Mouse (Mus musculus) Patski (cell line): ENCODE data around the gene Vwa8. TPM values are rescaled to one million over a fixed set of nuclear protein-coding genes. Genes with fewer than 3 reads are reported as not detected.

Experiments used
- ATAC-seq: fragments of 100-300 bp; one replicate; pipeline ENCODE4 v1.8.0; 2021
- CTCF ChIA-PET: fragments of 350-600 bp; sonication (Branson Sonifier 250); formaldehyde crosslinking; loops from one replicate; lab custom pipeline; 2022; ENCODE audit warnings: inconsistent platforms; lab: Charles Lee
- POLR2A ChIA-PET: fragments of 350-600 bp; sonication (Branson Sonifier 250); formaldehyde crosslinking; loops from one replicate; lab custom pipeline; 2022; ENCODE audit warnings: antibody characterized with exemption, inconsistent platforms; lab: Charles Lee
- DNase-seq: peaks from one replicate; pipeline ENCODE4 v3.0.0-alpha.2; 2011; ENCODE audit warnings: low read depth, low spot score
- H3K27me3 ChIP-seq: fragments of 371-371 bp; one replicate; pipeline ENCODE4 v1.5.1; 2021
- CTCF ChIP-seq: fragments of 100-300 bp; IDR thresholded peaks from one replicate; pipeline ENCODE4 v1.5.1; 2021
- in situ Hi-C: fragments of 300-500 bp; cut with MboI; formaldehyde crosslinking; loops from 3 replicates; pipeline ENCODE4 v1.11.1; 2018; ENCODE audit warnings: low pct_unique_long_range_greater_than_20kb, mixed read lengths
- polyA plus RNA-seq: library from polyadenylated mRNA; unstranded; gene quantifications from one replicate; pipeline ENCODE4 v1.2.3, GENCODE M21; 2021

Vwa8 gene
- polyA plus RNA-seq, 1 experiment from 2014 or later, result 49.9 TPM

DNA sequence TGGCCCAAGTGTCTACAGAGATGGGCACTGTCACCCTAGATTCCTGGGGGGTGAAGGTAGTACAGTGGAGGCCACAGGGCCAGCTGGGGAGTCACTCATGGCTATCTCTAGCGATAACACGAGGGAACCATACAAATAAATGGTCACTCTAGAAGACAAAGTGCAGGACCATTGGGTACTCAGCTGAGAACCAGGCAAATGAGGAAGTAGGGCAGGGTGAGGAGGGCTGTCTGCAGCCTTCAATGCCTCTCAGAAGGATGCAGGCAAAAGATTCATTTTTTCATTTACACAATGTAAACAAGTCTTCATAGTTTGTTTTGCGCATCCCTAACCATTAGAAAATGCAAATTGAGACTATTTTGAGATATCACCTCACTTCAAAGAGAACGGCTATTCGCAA, 384.8 kb downstream of the Vwa8 start:
- ATAC-seq, result no peak
- H3K27me3 ChIP-seq, result no peaks in the 10 kb centered on the region
- DNase-seq, result no peak
- POLR2A ChIA-PET, result no interaction called here
- no peak for TF ChIP-seq CTCF
- CTCF ChIA-PET, result no interaction called here
- in situ Hi-C loops, result no loop called here

DNA sequence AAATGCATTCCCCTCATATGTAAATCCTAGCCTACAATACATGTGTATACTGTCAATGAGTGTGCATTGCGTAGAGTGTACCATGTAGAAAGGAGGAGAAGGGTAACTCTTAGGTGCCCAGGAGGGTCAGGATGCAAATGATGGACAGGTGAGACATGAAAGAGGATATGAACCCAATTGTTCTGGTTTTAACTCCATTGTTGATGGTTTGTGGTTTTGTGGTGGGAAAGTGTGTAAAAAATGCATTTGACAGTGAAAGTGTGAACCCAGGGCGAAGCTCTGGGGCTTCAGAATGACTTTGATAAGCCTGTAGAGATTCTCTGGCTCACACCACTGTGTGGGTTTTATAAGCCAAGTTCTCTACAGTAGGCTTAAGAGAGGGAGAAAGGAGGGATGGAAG, 385.7 kb downstream of the Vwa8 start:
- ChIA-PET CTCF (interaction anchor here (1.3 kb wide), 1 partner anchor 9 kb away, joined by 3 read pairs; no protein-coding TSS in a partner anchor), POLR2A (no interaction called here)
- ATAC-seq (no peak), DNase-seq (no peak)
- in situ Hi-C loops, result no loop called here
- no peak for TF ChIP-seq CTCF
- H3K27me3 ChIP-seq, result no peaks in the 10 kb centered on the region

DNA sequence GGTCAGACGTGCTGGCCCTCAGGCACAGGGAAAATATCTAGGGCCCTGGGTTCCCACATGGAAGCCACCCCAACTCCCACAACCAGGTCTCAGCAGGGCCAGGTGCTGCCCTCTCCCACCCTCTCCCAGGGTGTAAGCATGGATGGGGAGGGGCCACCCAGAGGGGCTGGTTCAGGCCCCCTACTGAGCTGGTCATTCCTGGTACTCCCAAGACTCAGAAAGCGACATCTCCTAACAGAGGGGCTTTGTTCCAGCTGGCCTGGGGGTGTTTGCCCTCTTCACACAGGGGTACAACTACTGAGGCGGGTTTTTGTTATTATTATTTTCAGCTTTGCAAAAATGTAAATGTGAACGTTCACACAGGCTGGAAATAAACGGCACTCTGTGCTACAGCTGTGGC, 386.3 kb downstream of the Vwa8 start:
- DNase-seq, result no peak
- POLR2A ChIA-PET, result no interaction called here
- no peak for TF ChIP-seq CTCF
- ATAC-seq, result no peak
- CTCF ChIA-PET, result interaction anchor here (1.3 kb wide), 1 partner anchor 10 kb away, joined by 3 read pairs; no protein-coding TSS in a partner anchor
- no peaks in the 10 kb centered on the region for H3K27me3 ChIP-seq
- in situ Hi-C loops, result no loop called here

DNA sequence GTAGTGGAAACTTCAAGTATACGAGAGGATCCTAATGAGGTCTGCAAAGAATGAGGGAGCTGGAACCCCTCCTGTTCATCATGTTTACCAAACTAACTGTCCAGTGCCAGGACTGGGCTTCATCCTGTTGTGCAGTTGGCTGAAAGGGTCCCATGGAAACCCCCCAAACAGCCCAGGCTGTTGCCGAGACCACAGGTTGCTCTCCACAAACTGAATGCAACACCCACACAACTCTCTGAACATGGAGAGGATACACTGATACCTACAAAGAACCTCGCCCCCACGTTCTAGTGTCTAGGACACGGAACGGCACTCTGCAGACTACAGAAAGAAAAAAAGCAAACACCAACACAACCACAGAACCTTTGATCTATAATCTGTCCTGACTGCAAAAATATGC, 387.4 kb downstream of the Vwa8 start:
- no peak for TF ChIP-seq CTCF
- POLR2A ChIA-PET, result no interaction called here
- no peak for ATAC-seq
- CTCF ChIA-PET, result no interaction called here
- no peak for DNase-seq
- in situ Hi-C loops, result no loop called here
- H3K27me3 ChIP-seq, result no peaks in the 10 kb centered on the region

DNA sequence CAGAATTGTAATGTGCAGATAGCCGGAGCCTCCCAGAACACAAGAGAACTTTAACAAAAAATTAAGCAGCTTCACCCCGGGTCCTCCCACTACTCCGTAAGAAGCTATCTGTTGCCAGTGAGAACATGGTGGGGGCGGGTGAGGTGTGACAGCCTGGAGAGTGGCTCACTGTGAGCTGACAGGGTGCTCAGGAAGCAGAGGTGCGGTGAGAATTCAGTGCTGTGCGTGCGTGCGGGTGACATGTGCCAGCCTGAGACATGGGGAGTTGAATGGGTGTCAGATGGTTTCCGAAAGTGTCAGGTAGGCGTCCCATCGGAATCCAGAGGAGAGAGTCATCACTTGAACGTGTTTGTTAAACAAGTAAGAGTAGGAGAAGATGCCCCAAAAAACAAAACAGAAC, 390.6 kb downstream of the Vwa8 start:
- CTCF ChIA-PET, result interaction anchor here (0.8 to 1.2 kb wide), 2 partner anchors 10 to 15 kb away, joined by 3 read pairs; no protein-coding TSS in a partner anchor
- in situ Hi-C loops, result no loop called here
- POLR2A ChIA-PET, result interaction anchor here (1.0 to 1.1 kb wide), 2 partner anchors 13 to 29 kb away, joined by 3 to 4 read pairs; no protein-coding TSS in a partner anchor
- ATAC-seq (no peak), DNase-seq (no peak)
- no peak for TF ChIP-seq CTCF
- no peaks in the 10 kb centered on the region for H3K27me3 ChIP-seq

DNA sequence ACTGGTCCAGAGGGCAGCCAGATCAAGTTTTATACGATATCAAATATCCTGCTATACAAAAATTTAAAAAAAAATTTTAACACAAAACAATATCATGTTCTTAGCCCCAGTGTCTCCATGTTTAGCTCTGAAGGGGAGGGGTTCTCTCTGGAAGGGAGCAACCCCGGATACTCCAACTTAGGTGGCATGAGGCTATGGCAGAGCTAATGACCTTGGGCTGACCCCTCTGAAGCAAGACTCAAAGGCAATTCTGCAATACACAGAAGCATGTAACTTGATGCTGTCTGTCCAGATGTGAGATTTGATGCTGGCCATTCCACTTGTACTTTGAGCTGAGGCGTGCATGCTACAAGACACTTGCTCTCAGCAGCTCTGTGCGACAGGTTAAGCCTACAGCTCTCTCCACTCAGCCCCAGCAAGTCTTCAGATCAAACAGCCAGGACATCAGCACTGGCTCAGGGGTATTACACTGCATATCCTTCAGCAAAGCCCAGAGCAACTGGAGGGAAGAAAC, 392.3 kb downstream of the Vwa8 start:
- in situ Hi-C loops, result no loop called here
- DNase-seq (no peak), ATAC-seq (no peak)
- no peaks in the 10 kb centered on the region for H3K27me3 ChIP-seq
- ChIA-PET POLR2A (no interaction called here), CTCF (interaction anchor here (0.8 to 1.0 kb wide), 2 partner anchors 9 to 15 kb away, joined by 3 read pairs; no protein-coding TSS in a partner anchor)
- TF ChIP-seq CTCF, result no peak

DNA sequence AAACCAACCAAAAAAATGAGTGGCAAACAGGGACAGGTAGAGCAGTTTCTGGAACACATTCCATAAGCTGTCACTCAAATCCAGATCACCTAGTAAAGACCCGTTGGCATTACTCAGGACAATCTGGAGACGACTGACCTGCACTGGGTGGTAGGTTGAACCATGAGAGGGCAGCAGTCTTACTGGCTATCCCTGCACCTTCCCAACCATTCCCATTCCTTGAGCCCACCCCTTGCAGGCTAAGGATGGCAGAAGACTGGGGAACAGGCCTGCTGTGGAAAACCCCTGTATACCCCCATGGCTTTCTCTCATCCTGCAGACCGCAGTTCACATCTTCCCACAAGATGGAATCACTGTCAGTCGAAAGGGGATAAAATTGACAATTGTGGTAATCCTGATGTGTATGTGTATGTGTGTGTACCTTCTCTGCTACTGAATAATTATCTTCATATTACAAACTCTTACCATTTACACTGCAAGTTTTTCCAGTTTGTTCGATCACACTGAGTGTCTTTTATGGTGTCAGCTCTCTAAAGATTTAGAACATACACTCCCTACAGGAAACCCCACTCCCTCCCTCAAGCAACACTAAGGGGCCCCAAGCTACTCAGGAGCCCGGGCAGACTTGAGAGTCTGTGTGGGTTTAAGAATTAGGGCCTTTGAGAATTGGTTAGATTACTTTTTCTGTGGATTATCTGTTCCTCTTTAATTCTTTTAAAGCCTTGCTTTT, 393.0 kb downstream of the Vwa8 start:
- POLR2A ChIA-PET, result no interaction called here
- H3K27me3 ChIP-seq, result no peaks in the 10 kb centered on the region
- no peak for DNase-seq
- no peak for ATAC-seq
- in situ Hi-C loops, result no loop called here
- no peak for TF ChIP-seq CTCF
- CTCF ChIA-PET, result interaction anchor here (0.8 to 1.0 kb wide), 2 partner anchors 10 to 14 kb away, joined by 3 read pairs; no protein-coding TSS in a partner anchor

DNA sequence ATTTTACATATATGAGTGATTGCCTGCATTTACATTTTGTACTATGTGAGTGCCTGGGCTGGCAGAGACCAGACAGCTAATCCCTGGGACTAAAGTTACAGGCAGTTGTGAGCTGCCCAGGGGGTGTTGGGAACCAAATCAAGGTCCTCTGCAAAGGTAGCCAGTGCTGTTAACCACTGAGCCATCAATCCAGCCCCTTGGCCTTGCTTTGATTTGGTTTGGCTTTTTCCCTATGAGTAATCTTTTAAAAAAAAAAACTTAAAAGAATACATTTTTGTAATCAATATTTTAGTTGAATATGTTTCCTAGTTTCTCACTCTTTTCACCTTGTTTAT, 393.5 kb downstream of the Vwa8 start:
- ATAC-seq, result no peak
- no peak for TF ChIP-seq CTCF
- H3K27me3 ChIP-seq, result no peaks in the 10 kb centered on the region
- no peak for DNase-seq
- CTCF ChIA-PET, result no interaction called here
- in situ Hi-C loops, result no loop called here
- POLR2A ChIA-PET, result no interaction called here

DNA sequence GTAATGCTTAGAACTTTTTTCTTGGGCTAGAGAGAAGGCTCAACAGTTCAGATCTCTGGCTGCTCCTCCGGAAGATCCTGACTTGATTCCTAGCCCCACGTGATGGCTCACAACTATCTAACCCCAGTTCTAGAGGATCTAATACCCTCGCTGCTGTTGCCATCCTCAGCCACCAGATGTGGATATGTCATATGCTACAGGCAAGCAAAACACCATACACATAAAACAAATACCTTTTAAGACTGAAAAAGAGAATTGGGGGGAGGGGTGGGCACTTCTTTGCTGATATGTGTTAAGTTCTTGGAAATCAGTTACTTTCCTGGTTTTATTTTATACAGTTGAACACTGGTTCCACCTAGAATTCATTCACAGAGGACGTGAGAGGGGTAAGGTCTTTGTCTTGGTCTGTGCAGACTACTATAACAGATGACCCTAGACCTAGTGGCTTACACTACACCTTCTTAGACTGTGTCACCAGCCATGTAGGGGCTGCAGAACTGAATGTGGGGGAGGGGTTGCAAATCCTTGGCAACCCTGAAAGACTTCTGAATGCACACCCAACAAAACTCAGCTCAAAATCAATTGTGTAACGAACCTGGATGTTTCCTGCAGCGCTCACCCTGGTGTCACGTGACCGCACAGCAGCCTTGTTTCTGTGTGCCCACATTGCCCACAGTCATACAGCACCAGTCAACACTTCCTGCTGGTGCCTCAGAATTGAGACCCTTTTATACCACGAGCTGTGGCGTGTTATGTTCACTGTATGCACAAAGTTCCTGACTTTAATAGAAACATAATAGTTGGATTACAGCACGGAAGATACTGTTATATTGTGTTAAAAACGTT, 394.4 kb downstream of the Vwa8 start:
- ChIA-PET POLR2A (no interaction called here), CTCF (no interaction called here)
- DNase-seq (no peak), ATAC-seq (no peak)
- no peak for TF ChIP-seq CTCF
- no peaks in the 10 kb centered on the region for H3K27me3 ChIP-seq
- in situ Hi-C loops, result no loop called here

DNA sequence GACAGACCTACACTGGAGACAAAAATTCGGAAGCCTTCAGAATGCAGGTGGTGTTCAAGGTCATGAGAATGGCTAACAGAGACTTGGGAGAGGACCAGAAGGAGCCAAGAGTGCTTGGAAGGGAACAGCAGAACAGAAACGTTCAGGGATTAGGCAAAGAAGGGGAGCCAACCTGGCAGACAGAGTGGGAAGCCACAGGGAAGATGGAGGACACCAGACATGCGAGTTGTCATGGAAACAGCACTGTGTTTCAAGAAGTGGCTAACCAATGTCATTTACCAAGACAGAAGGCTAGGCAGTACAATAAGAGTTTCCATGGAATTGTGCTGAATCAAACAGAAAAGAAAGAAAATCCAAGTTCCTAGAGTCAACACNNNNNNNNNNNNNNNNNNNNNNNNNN, 395.7 kb downstream of the Vwa8 start:
- ChIA-PET CTCF (no interaction called here), POLR2A (no interaction called here)
- no peaks in the 10 kb centered on the region for H3K27me3 ChIP-seq
- no peak for ATAC-seq
- in situ Hi-C loops, result no loop called here
- TF ChIP-seq CTCF, result no peak
- DNase-seq, result no peak

DNA sequence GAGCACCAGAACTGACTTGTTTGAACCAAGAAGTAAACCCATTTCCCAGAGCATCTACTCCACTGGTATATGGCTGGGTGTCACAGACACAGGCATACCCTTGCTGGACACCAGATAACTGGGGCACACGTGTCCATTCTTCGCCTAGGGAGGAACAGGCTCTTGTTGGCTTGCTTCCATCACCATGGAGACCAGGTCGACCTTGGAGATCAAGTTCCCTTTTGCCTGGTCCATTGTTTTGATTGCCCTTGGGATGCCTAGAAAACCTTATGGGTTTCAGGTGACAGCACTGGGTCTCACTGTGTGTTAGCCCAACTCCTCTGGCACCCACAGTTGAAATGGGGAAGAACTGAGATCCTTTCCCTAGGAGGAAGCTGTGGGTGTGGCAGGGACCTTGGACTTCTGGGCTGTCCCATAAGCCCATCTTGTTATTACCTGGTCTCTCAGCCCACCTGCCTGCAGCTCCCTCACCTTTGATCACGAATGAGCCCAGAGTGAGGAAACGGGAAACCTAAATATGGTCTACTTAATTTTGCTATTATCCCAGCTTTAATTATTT, 403.0 kb downstream of the Vwa8 start:
- TF ChIP-seq CTCF, result no peak
- POLR2A ChIA-PET, result interaction anchor here (0.9 to 1.4 kb wide), 2 partner anchors 12 kb away, joined by 3 to 4 read pairs; no protein-coding TSS in a partner anchor
- DNase-seq (no peak), ATAC-seq (no peak)
- CTCF ChIA-PET, result no interaction called here
- in situ Hi-C loops, result no loop called here
- no peaks in the 10 kb centered on the region for H3K27me3 ChIP-seq

Other genes with a start within 250 kb of the Vwa8 start
- 2.3 TPM for gene Dgkh, start 116.3 kb upstream of the Vwa8 start, polyA plus RNA-seq